Mouse (Mus musculus) neural tube, embryonic 11.5 days (tissue): ENCODE measurements at regions not wholly inside any gene's neighbourhood (a gene's known extent, or its start where the extent isn't known, plus 50 kb on each side); places are given as distances from the start of the nearest gene placed in this dataset.
A peak's percentile ranks its signal among the peaks of the same experiment; 100 is the strongest.

ENCODE experiments used
- ATAC-seq: fragments of 200-750 bp; cut with Nextera tagmentation; 2 replicates; pipeline ENCODE4 v1.8.0; 2017; ENCODE audit warnings: moderate number of reproducible peaks, mild to moderate bottlenecking, moderate TSS enrichment, moderate library complexity; ENCODE audit not compliant: insufficient read depth, low FRiP score, low TSS enrichment
- DNase-seq: peaks from one replicate; pipeline ENCODE4 v3.0.0-alpha.2; 2015; ENCODE audit warnings: low spot score
- H3K27ac ChIP-seq: fragments of 300-500 bp; sonication (generic); 2 replicates; pipeline ENCODE4 v1.5.1; 2014; ENCODE audit warnings: low read depth, mild to moderate bottlenecking, low read length
- H3K27me3 ChIP-seq: fragments of 300-500 bp; sonication (generic); 2 replicates; pipeline ENCODE4 v1.6.1; 2014; ENCODE audit warnings: mild to moderate bottlenecking, low read length, mixed read lengths; ENCODE audit not compliant: control insufficient read depth, insufficient read depth
- H3K36me3 ChIP-seq: fragments of 300-500 bp; sonication (generic); 2 replicates; pipeline ENCODE4 v1.6.1; 2014; ENCODE audit warnings: mild to moderate bottlenecking, low read length, moderate library complexity, mixed read lengths; ENCODE audit not compliant: control insufficient read depth, insufficient read depth
- H3K4me1 ChIP-seq: fragments of 300-500 bp; sonication (generic); 2 replicates; pipeline ENCODE4 v1.6.1; 2014; ENCODE audit warnings: low read length, mixed read lengths; ENCODE audit not compliant: control insufficient read depth, insufficient read depth
- H3K4me2 ChIP-seq: fragments of 300-500 bp; sonication (generic); 2 replicates; pipeline ENCODE4 v1.6.1; 2014; ENCODE audit warnings: low read depth, mild to moderate bottlenecking, moderate library complexity
- H3K4me3 ChIP-seq: fragments of 300-500 bp; sonication (generic); 2 replicates; pipeline ENCODE4 v1.5.1; 2014; ENCODE audit warnings: low read depth, low read length
- H3K9ac ChIP-seq: fragments of 300-500 bp; sonication (generic); 2 replicates; pipeline ENCODE4 v1.6.1; 2014; ENCODE audit warnings: mild to moderate bottlenecking, low read length
- H3K9me3 ChIP-seq: fragments of 300-500 bp; sonication (generic); 2 replicates; pipeline ENCODE4 v1.6.1; 2016; ENCODE audit warnings: low read length; ENCODE audit not compliant: control insufficient read depth
- WGBS: fragments of 180-500 bp; shearing (Covaris S2); extraction: QIAGEN DNeasy Blood & Tissue Kit; methylation state at CpG from one replicate; pipeline ENCODE4 v1.1.7; 2014; 5-methylcytosine and 5-hydroxymethylcytosine counted together

GRCm38 (mm10) chr1:19975436-19975835 lies 642.4 kb downstream of the Pkhd1 start:
- Histone ChIP-seq H3K4me2 (no peak overlapping the region), H3K27ac (no peak overlapping the region), H3K9ac (no peak overlapping the region), H3K4me3 (no peak overlapping the region), H3K9me3 (no peaks in the 10 kb centered on the region), H3K27me3 (no peaks in the 10 kb centered on the region), H3K4me1 (no peaks in the 10 kb centered on the region), H3K36me3 (no peaks in the 10 kb centered on the region)
- no peak for DNase-seq
- no peak for ATAC-seq

GRCm38 (mm10) chr1:19981189-19981588 lies 636.7 kb downstream of the Pkhd1 start:
- no peak overlapping the region for H3K4me3 ChIP-seq
- H3K9me3 ChIP-seq: no peaks in the 10 kb centered on the region
- H3K27me3 ChIP-seq: no peaks in the 10 kb centered on the region
- H3K9ac ChIP-seq: no peak overlapping the region
- peak; percentile 34 for DNase-seq
- no peaks in the 10 kb centered on the region; the same call in 1 of the 2 replicates for H3K4me1 ChIP-seq
- 21% methylated on average over 1 of the region's 1 CpGs for WGBS
- H3K27ac ChIP-seq: no peak overlapping the region
- ATAC-seq: peak; percentile 79
- H3K4me2 ChIP-seq: no peak overlapping the region
- no peaks in the 10 kb centered on the region for H3K36me3 ChIP-seq

GRCm38 (mm10) chr1:19982791-19983190 lies 635.1 kb downstream of the Pkhd1 start:
- Histone ChIP-seq H3K36me3 (no peaks in the 10 kb centered on the region), H3K4me1 (no peaks in the 10 kb centered on the region; the same call in 1 of the 2 replicates), H3K9me3 (no peaks in the 10 kb centered on the region), H3K27me3 (no peaks in the 10 kb centered on the region), H3K4me2 (no peak overlapping the region), H3K4me3 (no peak overlapping the region), H3K9ac (no peak overlapping the region), H3K27ac (no peak overlapping the region)
- DNase-seq: no peak
- WGBS: 57% methylated on average over 3 of the region's 3 CpGs
- ATAC-seq: no peak

- Histone ChIP-seq H3K9ac (no peak overlapping the region), H3K27ac (no peak overlapping the region), H3K4me3 (no peak overlapping the region), H3K4me2 (no peak overlapping the region), H3K9me3 (no peaks in the 10 kb centered on the region), H3K27me3 (no peaks in the 10 kb centered on the region), H3K4me1 (no peaks in the 10 kb centered on the region; the same call in 1 of the 2 replicates), H3K36me3 (no peaks in the 10 kb centered on the region)
- WGBS: 54% methylated on average over 2 of the region's 2 CpGs
- DNase-seq: no peak
- no peak for ATAC-seq
Measured at GRCm38 (mm10) chr1:19983504-19983903, 634.4 kb downstream of the Pkhd1 start.

GRCm38 (mm10) chr1:19989921-19990320 lies 627.9 kb downstream of the Pkhd1 start:
- Histone ChIP-seq H3K36me3 (no peaks in the 10 kb centered on the region), H3K4me1 (no peaks in the 10 kb centered on the region), H3K27ac (no peak overlapping the region), H3K9me3 (no peaks in the 10 kb centered on the region), H3K4me2 (no peak overlapping the region), H3K4me3 (no peak overlapping the region), H3K9ac (no peak overlapping the region), H3K27me3 (no peaks in the 10 kb centered on the region)
- ATAC-seq: no peak
- DNase-seq: no peak
- WGBS: 82% methylated on average over 4 of the region's 4 CpGs
